Mouse (Mus musculus): ENCODE measurements at regions not wholly inside any gene's neighbourhood (a gene's known extent, or its start where the extent isn't known, plus 50 kb on each side); places are given as distances from the start of the nearest gene placed in this dataset.

- Histone ChIP-seq H3K27me3 (ENCODE audit: insufficient read depth, low read length) (no peaks in the 10 kb centered on the region), H3K27ac (ENCODE audit: low read depth, low read length) (no peak overlapping the region), H3K4me3 (ENCODE audit: low read depth, low read length) (no peak overlapping the region), H3K36me3 (ENCODE audit: insufficient read depth) (no peaks in the 10 kb centered on the region), H3K9me3 (ENCODE audit: low read length) (no peaks in the 10 kb centered on the region), H3K4me1 (ENCODE audit: insufficient read depth) (no peaks in the 10 kb centered on the region), H3K9ac (no peak overlapping the region), H3K4me2 (ENCODE audit: low read depth) (no peak overlapping the region)
- 80% methylated on average over 4 of the region's 4 CpGs for WGBS
- no peak for TF ChIP-seq CTCF (IDR thresholded peaks at IDR 0.05; ENCODE audit: low read depth)
- DNase-seq (no peak), ATAC-seq (no peak)
These were observed 234.6 kb upstream of the Ednra start for GRCm38 (mm10) chr8:77958814-77959372.

- 47% methylated on average over 3 of the region's 3 CpGs for WGBS
These were observed 238.9 kb upstream of the Ednra start for GRCm38 (mm10) chr8:77963102-77963698.

DNA sequence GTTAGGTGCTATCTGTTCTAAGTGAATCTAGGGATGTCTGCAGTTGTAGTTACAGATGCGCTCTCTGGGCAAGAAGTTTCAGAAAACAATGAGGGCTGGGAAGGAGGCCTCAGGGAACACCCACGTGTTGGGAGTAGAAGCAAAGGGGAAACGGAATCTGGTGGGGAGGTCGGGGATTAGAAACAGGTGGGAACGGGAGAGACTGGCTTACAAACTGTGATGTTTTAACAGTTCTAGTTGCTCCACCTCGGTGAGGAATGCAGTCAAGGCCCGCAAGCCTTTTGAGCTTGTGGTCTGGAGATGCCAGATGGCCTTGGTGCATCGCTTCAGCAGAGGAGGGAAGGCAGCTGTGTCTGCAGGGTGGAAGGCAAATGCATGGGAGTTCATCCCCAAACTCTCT lies 242.7 kb upstream of the Ttc29 start:
- WGBS: 80% methylated on average over 8 of the region's 8 CpGs
- no peak overlapping the region for H3K4me2 ChIP-seq (ENCODE audit: low read depth)
- H3K36me3 ChIP-seq (ENCODE audit: insufficient read depth): no peaks in the 10 kb centered on the region
- no peak overlapping the region for H3K27ac ChIP-seq (ENCODE audit: low read depth, low read length)
- TF ChIP-seq CTCF (IDR thresholded peaks at IDR 0.05; ENCODE audit: low read depth): no peak
- H3K4me3 ChIP-seq (ENCODE audit: low read depth, low read length): no peak overlapping the region
- H3K9ac ChIP-seq: no peak overlapping the region
- 0 out of 2 replicates have a peak, but pooled peaks cover 3% of the 10 kb centered on the region for H3K9me3 ChIP-seq (ENCODE audit: low read length)
- DNase-seq (no peak), ATAC-seq (no peak)
- no peaks in the 10 kb centered on the region for H3K27me3 ChIP-seq (ENCODE audit: insufficient read depth, low read length)
- H3K4me1 ChIP-seq (ENCODE audit: insufficient read depth): no peaks in the 10 kb centered on the region

More at GRCm38 (mm10) chr8:77963102-77963698, 238.9 kb upstream of the Ednra start:
- Histone ChIP-seq H3K4me2 (ENCODE audit: low read depth) (no peak overlapping the region), H3K9ac (no peak overlapping the region), H3K36me3 (ENCODE audit: insufficient read depth) (no peaks in the 10 kb centered on the region), H3K4me3 (ENCODE audit: low read depth, low read length) (no peak overlapping the region), H3K27me3 (ENCODE audit: insufficient read depth, low read length) (no peaks in the 10 kb centered on the region), H3K27ac (ENCODE audit: low read depth, low read length) (no peak overlapping the region), H3K9me3 (ENCODE audit: low read length) (no peaks in the 10 kb centered on the region), H3K4me1 (ENCODE audit: insufficient read depth) (no peaks in the 10 kb centered on the region)
- DNase-seq (no peak), ATAC-seq (0 out of 2 replicates have a peak, but pooled peaks have one; percentile 40)
- TF ChIP-seq CTCF (IDR thresholded peaks at IDR 0.05; ENCODE audit: low read depth): no peak

- ATAC-seq (no peak), DNase-seq (no peak)
- WGBS: 80% methylated on average over 4 of the region's 4 CpGs
- 0 out of 2 replicates have a peak, but pooled peaks cover 3% of the 10 kb centered on the region for H3K9me3 ChIP-seq (ENCODE audit: low read length)
- no peak overlapping the region for H3K4me3 ChIP-seq (ENCODE audit: low read depth, low read length)
- H3K27ac ChIP-seq (ENCODE audit: low read depth, low read length): no peak overlapping the region
- no peaks in the 10 kb centered on the region for H3K27me3 ChIP-seq (ENCODE audit: insufficient read depth, low read length)
- H3K4me2 ChIP-seq (ENCODE audit: low read depth): no peak overlapping the region
- H3K4me1 ChIP-seq (ENCODE audit: insufficient read depth): no peaks in the 10 kb centered on the region
- no peak for TF ChIP-seq CTCF (IDR thresholded peaks at IDR 0.05; ENCODE audit: low read depth)
- H3K36me3 ChIP-seq (ENCODE audit: insufficient read depth): no peaks in the 10 kb centered on the region
- H3K9ac ChIP-seq: no peak overlapping the region
These were observed 239.4 kb upstream of the Ttc29 start for GRCm38 (mm10) chr8:77973714-77974113.

DNA sequence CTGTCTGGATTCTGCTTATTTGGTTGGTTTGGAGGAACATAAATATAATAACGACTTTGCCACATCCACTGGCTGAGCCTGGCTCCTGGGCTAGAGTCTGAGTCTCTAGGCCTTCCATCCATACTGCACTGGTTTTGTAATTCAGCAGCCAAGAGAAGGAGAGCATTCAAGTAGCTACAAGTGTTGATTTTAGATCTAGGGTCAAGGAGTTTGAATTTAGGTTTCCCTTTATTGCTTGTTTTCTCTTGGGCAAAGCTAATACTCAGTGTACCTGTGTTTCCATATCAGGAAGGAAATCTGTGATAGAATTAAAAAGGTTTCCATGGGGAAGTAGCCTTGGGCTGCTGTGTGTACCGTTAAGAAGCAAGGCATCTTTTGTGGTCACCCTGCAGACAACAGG lies 234.0 kb upstream of the Ttc29 start:
- WGBS: 65% methylated on average over 2 of the region's 2 CpGs
- DNase-seq (no peak), ATAC-seq (no peak)
- no peak overlapping the region for H3K4me2 ChIP-seq (ENCODE audit: low read depth)
- H3K36me3 ChIP-seq (ENCODE audit: insufficient read depth): no peaks in the 10 kb centered on the region
- TF ChIP-seq CTCF (IDR thresholded peaks at IDR 0.05; ENCODE audit: low read depth): no peak
- H3K4me1 ChIP-seq (ENCODE audit: insufficient read depth): no peaks in the 10 kb centered on the region; the same call in 1 of the 2 replicates
- H3K4me3 ChIP-seq (ENCODE audit: low read depth, low read length): no peak overlapping the region
- H3K27me3 ChIP-seq (ENCODE audit: insufficient read depth, low read length): no peaks in the 10 kb centered on the region
- no peak overlapping the region for H3K9ac ChIP-seq
- 0 out of 2 replicates have a peak, but pooled peaks cover 3% of the 10 kb centered on the region for H3K9me3 ChIP-seq (ENCODE audit: low read length)
- no peak overlapping the region for H3K27ac ChIP-seq (ENCODE audit: low read depth, low read length)

GRCm38 (mm10) chr8:77980701-77981100 lies 232.4 kb upstream of the Ttc29 start:
- DNase-seq (no peak), ATAC-seq (no peak)
- Histone ChIP-seq H3K4me1 (ENCODE audit: insufficient read depth) (no peaks in the 10 kb centered on the region; the same call in 1 of the 2 replicates), H3K27ac (ENCODE audit: low read depth, low read length) (no peak overlapping the region), H3K9ac (no peak overlapping the region), H3K4me2 (ENCODE audit: low read depth) (no peak overlapping the region), H3K36me3 (ENCODE audit: insufficient read depth) (no peaks in the 10 kb centered on the region), H3K9me3 (ENCODE audit: low read length) (no peaks in the 10 kb centered on the region), H3K4me3 (ENCODE audit: low read depth, low read length) (no peak overlapping the region), H3K27me3 (ENCODE audit: insufficient read depth, low read length) (no peaks in the 10 kb centered on the region)
- no peak for TF ChIP-seq CTCF (IDR thresholded peaks at IDR 0.05; ENCODE audit: low read depth)
- WGBS: 94% methylated on average over 3 of the region's 3 CpGs

DNA sequence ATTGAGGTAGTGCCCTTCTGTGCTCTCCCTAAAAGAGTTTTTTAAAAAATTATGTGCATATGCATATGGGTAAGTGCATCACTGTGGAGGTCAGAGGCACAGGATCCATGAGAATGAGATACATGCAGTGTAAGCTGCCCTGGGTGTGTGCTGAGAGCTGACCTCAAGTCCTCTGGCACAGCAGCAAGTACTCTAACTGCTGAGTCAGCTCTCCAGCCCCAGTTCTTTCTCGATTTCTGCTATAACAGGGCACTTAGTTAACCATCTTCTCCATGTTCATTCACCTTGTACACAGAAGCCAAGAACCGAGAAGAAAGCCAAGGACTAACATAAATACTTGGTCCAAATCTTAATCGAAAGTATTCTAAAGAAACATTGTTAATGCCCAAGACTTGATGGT lies 231.1 kb upstream of the Ttc29 start:
- Histone ChIP-seq H3K4me2 (ENCODE audit: low read depth) (no peak overlapping the region), H3K4me1 (ENCODE audit: insufficient read depth) (no peaks in the 10 kb centered on the region; the same call in 1 of the 2 replicates), H3K4me3 (ENCODE audit: low read depth, low read length) (no peak overlapping the region), H3K9me3 (ENCODE audit: low read length) (no peaks in the 10 kb centered on the region), H3K27ac (ENCODE audit: low read depth, low read length) (no peak overlapping the region), H3K27me3 (ENCODE audit: insufficient read depth, low read length) (no peaks in the 10 kb centered on the region), H3K36me3 (ENCODE audit: insufficient read depth) (no peaks in the 10 kb centered on the region), H3K9ac (no peak overlapping the region)
- ATAC-seq (no peak), DNase-seq (no peak)
- no peak for TF ChIP-seq CTCF (IDR thresholded peaks at IDR 0.05; ENCODE audit: low read depth)
- WGBS: 88% methylated on average over 3 of the region's 3 CpGs
